In the genomic region with DNA sequence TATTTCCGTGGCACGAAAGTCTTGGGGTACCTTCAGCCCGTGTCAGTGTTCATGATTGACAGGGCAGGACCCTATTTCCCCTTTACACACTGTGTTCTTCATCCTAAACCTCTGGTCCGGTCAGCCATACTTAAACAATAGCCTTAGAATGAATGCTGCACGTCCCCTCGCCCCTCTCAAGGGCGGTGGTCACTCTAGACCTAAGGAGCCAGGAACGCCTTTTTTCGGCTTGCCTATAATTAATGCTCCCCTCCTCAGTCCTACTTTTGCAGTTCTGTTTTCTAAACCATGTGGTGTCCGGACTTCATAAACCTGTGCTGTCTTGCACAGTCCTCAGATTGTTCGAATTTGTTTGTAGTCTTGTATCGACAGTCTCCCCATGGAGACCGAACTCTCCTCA, we compare ENCODE assay signal across 8 mouse cellular contexts. TPM values are rescaled to one million over a fixed set of nuclear protein-coding genes. Genes with fewer than 3 reads are reported as not detected.
A peak's percentile ranks its signal among the peaks of the same experiment; 100 is the strongest.
DNase-seq lines count a peak whose midpoint lies in the region; ATAC-seq and TF ChIP-seq lines count a peak whose summit lies in the region.

No protein-coding gene starts in this region.

- no peaks in the 10 kb centered on the region for H3K9me3 ChIP-seq in ES-E14 (ENCODE audit: control insufficient read depth, insufficient read depth, low read depth, low read length)
- no peaks in the 10 kb centered on the region for H3K9me3 ChIP-seq in hindbrain, embryonic 12.5 days (replicated peaks)
- H3K9me3 ChIP-seq in midbrain, embryonic 11.5 days (ENCODE audit: control insufficient read depth, low read length) = no peaks in the 10 kb centered on the region

- peaks cover 1% of the 10 kb centered on the region for H3K4me1 ChIP-seq in heart, adult 2 months (ENCODE audit: control insufficient read depth, insufficient read depth, low read length)
- H3K4me1 ChIP-seq in ES-E14 (ENCODE audit: control insufficient read depth in 2 of 2, insufficient read depth in 2 of 2, low read length in 2 of 2, poor library complexity in 1 of 2) = peaks cover 6 to 17% of the 10 kb centered on the region in 2 experiments
- peaks cover 25% of the 10 kb centered on the region for H3K4me1 ChIP-seq in hindbrain, embryonic 12.5 days
- peaks cover 23% of the 10 kb centered on the region for H3K4me1 ChIP-seq in midbrain, embryonic 11.5 days (ENCODE audit: control insufficient read depth, insufficient read depth, low read length)

- H3K4me3 ChIP-seq in heart, adult 2 months = no peak overlapping the region; the same call in 1 of the 2 replicates
- H3K4me3 ChIP-seq in ES-E14 (ENCODE audit: insufficient read depth in 1 of 2, low read depth in 1 of 2, low read length in 2 of 2, poor library complexity in 1 of 2, severe bottlenecking in 1 of 2) = peak overlapping the region; percentile 67 to 100; a peak in 2 of 4 replicates
- H3K4me3 ChIP-seq in hindbrain, embryonic 12.5 days = peak overlapping the region; percentile 91; the same call in 1 of the 2 replicates
- no peak overlapping the region for H3K4me3 ChIP-seq in midbrain, embryonic 11.5 days (ENCODE audit: low read depth, low read length)

- WGBS in heart, adult 2 months = 51% methylated on average over 13 of the region's 13 CpGs
- 24% methylated on average over 13 of the region's 13 CpGs for WGBS in hindbrain, embryonic 12.5 days
- 39% methylated on average over 13 of the region's 13 CpGs for WGBS in midbrain, embryonic 11.5 days

- no peak for DNase-seq in heart, adult 2 months
- DNase-seq in heart, postnatal 10 days = no peak
- no peak for DNase-seq in ES-E14 (ENCODE audit: low read depth, low spot score)
- DNase-seq in midbrain, embryonic 11.5 days (ENCODE audit: low spot score, missing footprints) = peak; percentile 91
- no peak for DNase-seq in left cerebral cortex, postnatal 10 days (ENCODE audit: extremely low spot score in 1 of 2, low spot score in 2 of 2)
- DNase-seq in urinary bladder, postnatal 36 days (ENCODE audit: low spot score in 2 of 2) = no peak
- no peak for DNase-seq in layer of hippocampus, adult 9-10 months (ENCODE audit: low spot score)

- H3K79me2 ChIP-seq in heart, adult 2 months (replicated peaks; ENCODE audit: control insufficient read depth, insufficient read depth, low read length) = no peaks in the 10 kb centered on the region

- no peak for ATAC-seq in hindbrain, embryonic 12.5 days (ENCODE audit: low FRiP score)
- ATAC-seq in midbrain, embryonic 11.5 days (ENCODE audit: low FRiP score) = no peak

- no peak for TF ChIP-seq POLR2A in heart, adult 2 months (IDR thresholded peaks at IDR 0.05; ENCODE audit: insufficient read depth, low read depth, low read length)

- in situ Hi-C loops in ES-E14 (cut with MboI; ENCODE audit: low sequenced_read_pairs in 2 of 2, unreplicated experiment in 2 of 2) = no loop called here

- no peaks in the 10 kb centered on the region for H3K27me3 ChIP-seq in heart, adult 2 months (ENCODE audit: control insufficient read depth, insufficient read depth, low read length)
- no peaks in the 10 kb centered on the region for H3K27me3 ChIP-seq in hindbrain, embryonic 12.5 days
- H3K27me3 ChIP-seq in midbrain, embryonic 11.5 days (ENCODE audit: control insufficient read depth, insufficient read depth, low read length) = peaks cover 5% of the 10 kb centered on the region; the same call in 1 of the 2 replicates

- H3K27ac ChIP-seq in heart, adult 2 months = peak overlapping the region; percentile 99
- H3K27ac ChIP-seq in ES-E14 (ENCODE audit: insufficient read depth, low read depth, low read length, poor library complexity, severe bottlenecking) = no peak overlapping the region; the same call in 1 of the 2 replicates
- no peak overlapping the region for H3K27ac ChIP-seq in hindbrain, embryonic 12.5 days
- H3K27ac ChIP-seq in midbrain, embryonic 11.5 days (ENCODE audit: low read depth, low read length) = no peak overlapping the region

- TF ChIP-seq EP300 in heart, adult 2 months (IDR thresholded peaks at IDR 0.05; ENCODE audit: insufficient read depth, low read depth, low read length) = no peak

- TF ChIP-seq CTCF in heart, adult 2 months (IDR thresholded peaks at IDR 0.05) = no peak

- peaks cover 20% of the 10 kb centered on the region for H3K36me3 ChIP-seq in heart, adult 2 months (ENCODE audit: control insufficient read depth, insufficient read depth, low read length)
- peaks cover 25% of the 10 kb centered on the region for H3K36me3 ChIP-seq in ES-E14 (ENCODE audit: control insufficient read depth, insufficient read depth, low read length, poor library complexity, severe bottlenecking)
- peaks cover 6% of the 10 kb centered on the region; the same call in 1 of the 2 replicates for H3K36me3 ChIP-seq in hindbrain, embryonic 12.5 days
- peaks cover 11% of the 10 kb centered on the region for H3K36me3 ChIP-seq in midbrain, embryonic 11.5 days (ENCODE audit: control insufficient read depth, insufficient read depth, low read length)

- peak overlapping the region; percentile 76 for H3K4me2 ChIP-seq in hindbrain, embryonic 12.5 days (replicated peaks)
- H3K4me2 ChIP-seq in midbrain, embryonic 11.5 days = peak overlapping the region; percentile 82; the same call in 1 of the 2 replicates

- H3K9ac ChIP-seq in heart, adult 2 months (ENCODE audit: low read depth, low read length) = no peak overlapping the region
- peak overlapping the region; percentile 65 for H3K9ac ChIP-seq in ES-E14 (ENCODE audit: insufficient read depth, low read depth, low read length, poor library complexity, severe bottlenecking)
- H3K9ac ChIP-seq in hindbrain, embryonic 12.5 days = 0 out of 2 replicates have a peak overlapping the region, but pooled peaks have one; percentile 98
- H3K9ac ChIP-seq in midbrain, embryonic 11.5 days (ENCODE audit: low read length) = no peak overlapping the region; the same call in 1 of the 2 replicates

- intact Hi-C loops in heart, adult 2 months (cut with DNase I) = loop anchor here (2.0 to 5.0 kb wide), 2 partner anchors 42 to 236 kb away; no protein-coding TSS in a partner anchor
- intact Hi-C loops in heart, postnatal 10 days (cut with DNase I) = loop anchor here (5.0 kb wide), 1 partner anchor 237 kb away; no protein-coding TSS in a partner anchor
- intact Hi-C loops in left cerebral cortex, postnatal 10 days (cut with DNase I) = no loop called here

TF ChIP-seq in ES-E14, 5 proteins besides CTCF, POLR2A, EP300 and RAD21:
- no peak for TF ChIP-seq ZC3H11A (IDR thresholded peaks at IDR 0.05; ENCODE audit: borderline replicate concordance, low read depth, low read length)
- no peak for TF ChIP-seq ZNF384 (IDR thresholded peaks at IDR 0.05; ENCODE audit: low read depth, low read length)
- TF ChIP-seq CHD2 (IDR thresholded peaks at IDR 0.05; ENCODE audit: low read depth, low read length) = no peak
- no peak for TF ChIP-seq MAFK (IDR thresholded peaks at IDR 0.05; ENCODE audit: insufficient read depth, low read depth, low read length)
- no peak for TF ChIP-seq HCFC1 (IDR thresholded peaks at IDR 0.05; ENCODE audit: borderline replicate concordance, insufficient read depth, low read length)

RNA-seq across cellular contexts. Expression of gene Slc38a2, which starts 1.2 kb away (rescaled TPM):
- total RNA-seq in heart, adult 2 months (2021) = 100 to 1,000 TPM; 149 to 209 TPM
- polyA plus RNA-seq in heart, adult 2 months (2012; rRNA removed) = 59.3 and 109 TPM in 2 replicates
- 100 to 1,000 TPM; 312 to 340 TPM for total RNA-seq in heart, postnatal 10 days (2021)
- total RNA-seq in ES-E14 (2012; rRNA removed) = 262 and 326 TPM in 2 replicates
- 184 and 192 TPM in 2 replicates for polyA plus RNA-seq in hindbrain, embryonic 12.5 days (2016; fragmentation: Nextera tagmentation; extraction: Ambion mirVana)
- polyA plus RNA-seq in midbrain, embryonic 11.5 days (2014; fragmentation: Nextera tagmentation; extraction: Ambion mirVana) = 211 and 237 TPM in 2 replicates
- total RNA-seq in left cerebral cortex, postnatal 10 days (2021) = 10 to 100 TPM; 69.3 to 72.2 TPM

RNA-seq across cellular contexts. Expression of gene Slc38a1, which starts 58.1 kb away (rescaled TPM):
- 10 to 100 TPM; 11.8 to 12.8 TPM for total RNA-seq in heart, adult 2 months (2021)
- polyA plus RNA-seq in heart, adult 2 months (2012; rRNA removed) = 12.7 and 14.2 TPM in 2 replicates
- total RNA-seq in heart, postnatal 10 days (2021) = 10 to 100 TPM; 51.6 to 60.4 TPM
- 95.6 and 99.8 TPM in 2 replicates for total RNA-seq in ES-E14 (2012; rRNA removed)
- 152 and 155 TPM in 2 replicates for polyA plus RNA-seq in hindbrain, embryonic 12.5 days (2016; fragmentation: Nextera tagmentation; extraction: Ambion mirVana)
- 109 TPM in 2 replicates for polyA plus RNA-seq in midbrain, embryonic 11.5 days (2014; fragmentation: Nextera tagmentation; extraction: Ambion mirVana)
- total RNA-seq in left cerebral cortex, postnatal 10 days (2021) = 10 to 100 TPM; 85.2 to 91.0 TPM

Comparison
In these comparisons a context has a peak if more than half of its experiments do, and no peak if none do; other contexts are left out.
1. H3K4me3 ChIP-seq: peak in ES-E14 (2 of 2) and hindbrain, embryonic 12.5 days (single experiment); none in heart, adult 2 months (single experiment) and midbrain, embryonic 11.5 days (single experiment).
2. H3K9ac ChIP-seq: peak in ES-E14 (single experiment) and hindbrain, embryonic 12.5 days (single experiment); none in heart, adult 2 months (single experiment) and midbrain, embryonic 11.5 days (single experiment).